Mouse (Mus musculus) frontal cortex, adult (tissue): ENCODE measurements around the gene Ei24.

Source experiments
- ATAC-seq: cut with Nextera tagmentation; 2 replicates; pipeline ENCODE4 v1.9.2; 2017; ENCODE audit warnings: mild to moderate bottlenecking, moderate library complexity, mixed read lengths; ENCODE audit not compliant: low TSS enrichment

Ei24 gene

DNA sequence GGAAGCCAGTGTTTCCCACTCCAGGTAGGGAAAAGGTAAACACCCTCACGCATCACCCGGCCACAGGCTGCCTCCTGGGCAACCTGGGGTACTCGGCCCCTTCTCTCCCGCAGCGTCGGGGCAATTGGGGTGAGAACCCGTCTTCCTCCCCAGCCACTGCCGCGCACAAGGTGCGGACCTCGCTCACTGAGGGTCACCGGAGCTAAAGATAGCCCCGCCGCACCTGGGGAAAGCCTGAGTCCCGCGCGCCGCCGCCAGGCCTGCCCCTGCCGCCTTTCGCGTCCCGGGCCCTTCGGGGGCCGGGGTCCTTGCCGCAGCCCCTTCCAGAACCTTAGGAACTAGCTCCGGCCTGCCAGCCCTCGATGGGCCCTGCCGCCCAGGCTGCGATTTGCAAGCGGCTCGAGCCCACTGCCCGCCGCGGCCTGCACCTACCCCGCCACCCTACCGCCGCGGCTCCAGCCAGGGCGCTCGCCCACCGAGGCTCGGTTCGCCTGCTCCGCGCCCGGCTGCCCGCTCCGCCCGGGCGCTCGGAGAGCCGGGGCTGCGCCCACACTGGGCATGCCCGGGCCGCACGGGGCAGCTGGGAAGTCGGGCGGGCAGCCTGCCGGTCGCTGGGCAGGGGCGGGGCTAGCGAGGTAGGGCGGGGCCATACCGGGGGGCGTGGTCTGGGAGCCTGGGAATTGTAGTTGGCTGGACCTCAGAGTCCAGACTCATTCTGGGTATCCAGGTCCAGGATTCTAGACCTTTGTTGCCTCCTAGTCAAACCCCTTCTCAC is at the start of gene Ei24:
Gene Ei24 (minus strand): TSS at position 613 of the 775 bp plus-strand sequence.
- ATAC-seq = peak; percentile 97

DNA sequence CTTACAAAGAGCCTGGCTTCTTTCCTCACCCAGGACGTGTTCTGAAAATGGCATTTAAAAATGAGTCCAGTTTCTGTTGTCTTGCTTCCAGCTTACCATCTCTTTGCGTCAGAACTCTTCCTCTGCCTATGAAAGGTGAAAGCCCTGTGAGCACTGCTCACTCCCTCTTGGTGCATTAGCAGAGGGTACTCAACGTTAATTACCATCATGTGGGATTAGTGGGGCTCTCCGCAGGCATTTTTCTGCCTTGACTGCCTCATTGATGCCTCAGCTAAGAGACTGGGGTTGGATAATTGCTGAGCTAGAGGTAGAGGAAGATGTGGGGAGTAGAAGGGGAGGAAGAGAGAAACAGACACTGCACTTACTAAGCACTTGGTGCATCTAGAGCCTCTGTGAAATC is 49.2 kb upstream of the Ei24 start:
- ATAC-seq = no peak

DNA sequence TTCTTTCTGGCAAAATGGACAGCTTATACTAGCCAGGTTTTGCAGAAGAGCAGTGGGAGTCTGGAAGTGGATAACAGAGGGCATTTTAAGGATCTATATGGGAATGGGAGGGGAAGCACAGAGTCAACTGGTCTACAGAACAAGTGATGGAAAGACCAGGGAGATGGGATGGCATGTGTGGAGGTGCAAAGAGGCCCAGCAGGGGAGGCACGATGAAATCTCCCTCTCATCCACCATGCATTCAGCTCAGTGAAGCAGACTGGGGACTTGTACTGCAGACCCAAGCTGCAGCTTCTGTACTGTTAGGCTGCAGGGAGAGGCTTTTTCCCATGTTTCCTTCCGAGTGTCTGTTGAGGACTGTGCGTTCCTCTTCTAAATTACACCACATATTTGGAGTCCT is 36.7 kb upstream of the Ei24 start:
- ATAC-seq = peak; percentile 24; the same call in 1 of the 2 replicates

DNA sequence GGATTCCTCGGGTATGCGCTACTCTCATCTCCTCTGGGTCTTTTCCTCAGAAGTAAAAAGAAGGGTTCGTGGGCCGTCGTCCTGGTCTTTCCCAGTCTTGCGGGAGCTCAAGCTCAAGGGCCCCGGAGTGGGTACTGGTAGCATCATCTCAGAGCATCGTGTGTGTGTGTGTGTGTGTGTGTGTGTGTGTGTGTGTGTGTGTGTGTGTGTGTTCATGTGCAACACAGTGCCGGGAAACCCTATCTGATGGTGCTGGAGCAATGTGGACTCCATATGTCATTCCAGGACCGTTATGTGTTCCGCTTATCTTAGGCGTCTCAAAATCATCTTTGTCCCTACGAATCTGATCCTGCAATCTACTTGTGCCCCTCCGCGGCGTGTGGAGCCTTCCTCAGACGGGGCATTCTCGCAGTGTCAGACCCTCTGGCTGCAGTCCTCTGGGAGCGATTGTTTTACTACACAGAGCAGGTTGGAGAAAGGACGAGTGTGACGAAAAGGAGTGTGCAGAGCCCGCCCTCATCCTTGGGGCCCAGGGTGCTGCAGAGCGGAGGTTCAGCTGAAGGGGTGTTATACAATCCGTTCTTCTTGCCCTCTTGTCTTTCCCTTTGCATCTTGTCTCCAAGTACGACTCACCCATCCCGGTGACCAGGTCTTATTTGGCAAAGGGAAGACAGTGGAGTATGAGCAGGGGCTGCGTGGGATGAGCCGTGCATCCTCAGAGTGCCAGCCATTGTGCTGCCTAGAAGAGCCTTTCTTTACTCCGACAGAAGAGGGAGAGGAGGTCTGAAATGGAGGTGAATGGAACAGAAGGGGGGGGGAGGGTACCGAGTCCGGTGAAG is 36.1 kb upstream of the Ei24 start:
- ATAC-seq = peak; percentile 75

DNA sequence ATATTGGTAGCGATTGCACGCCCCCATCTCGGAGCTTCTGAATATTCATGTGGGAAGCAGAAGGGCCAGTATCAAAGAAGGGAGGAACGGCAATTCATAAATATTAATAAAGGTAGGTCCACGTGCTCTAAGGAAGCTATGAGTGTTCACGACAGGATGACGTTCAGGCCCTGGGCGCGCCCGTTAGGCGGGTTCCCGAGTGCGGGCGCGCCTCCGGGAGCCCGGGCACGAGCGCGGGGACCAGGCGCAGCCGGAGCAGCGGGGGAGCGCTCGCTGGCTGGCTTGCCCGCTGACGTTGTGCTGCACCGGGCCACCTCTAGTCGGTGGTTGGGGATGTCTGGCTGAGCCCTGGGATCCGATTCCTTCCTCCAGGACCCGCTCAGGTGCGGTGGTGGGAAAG is 35.3 kb upstream of the Ei24 start:
- peak; percentile 84 for ATAC-seq

DNA sequence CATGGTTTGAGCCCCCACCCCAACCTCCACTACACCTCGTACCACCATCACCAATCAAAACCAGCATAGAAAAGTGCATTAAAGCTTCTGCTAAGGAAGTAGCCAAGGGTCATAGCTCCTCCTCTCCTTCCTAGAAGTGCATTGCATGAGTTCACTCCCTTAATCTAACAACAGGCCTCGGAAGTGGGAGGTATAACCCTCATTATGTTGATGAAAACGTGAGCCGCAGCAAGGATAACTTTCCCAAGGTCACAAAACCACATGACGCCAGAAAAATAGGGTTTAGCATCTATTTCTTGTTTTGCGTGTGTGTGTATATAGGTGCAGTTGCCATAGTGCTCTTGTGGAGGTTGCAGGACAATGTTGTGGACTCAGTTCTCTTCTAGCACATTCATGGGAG is 34.2 kb upstream of the Ei24 start:
- no peak for ATAC-seq

DNA sequence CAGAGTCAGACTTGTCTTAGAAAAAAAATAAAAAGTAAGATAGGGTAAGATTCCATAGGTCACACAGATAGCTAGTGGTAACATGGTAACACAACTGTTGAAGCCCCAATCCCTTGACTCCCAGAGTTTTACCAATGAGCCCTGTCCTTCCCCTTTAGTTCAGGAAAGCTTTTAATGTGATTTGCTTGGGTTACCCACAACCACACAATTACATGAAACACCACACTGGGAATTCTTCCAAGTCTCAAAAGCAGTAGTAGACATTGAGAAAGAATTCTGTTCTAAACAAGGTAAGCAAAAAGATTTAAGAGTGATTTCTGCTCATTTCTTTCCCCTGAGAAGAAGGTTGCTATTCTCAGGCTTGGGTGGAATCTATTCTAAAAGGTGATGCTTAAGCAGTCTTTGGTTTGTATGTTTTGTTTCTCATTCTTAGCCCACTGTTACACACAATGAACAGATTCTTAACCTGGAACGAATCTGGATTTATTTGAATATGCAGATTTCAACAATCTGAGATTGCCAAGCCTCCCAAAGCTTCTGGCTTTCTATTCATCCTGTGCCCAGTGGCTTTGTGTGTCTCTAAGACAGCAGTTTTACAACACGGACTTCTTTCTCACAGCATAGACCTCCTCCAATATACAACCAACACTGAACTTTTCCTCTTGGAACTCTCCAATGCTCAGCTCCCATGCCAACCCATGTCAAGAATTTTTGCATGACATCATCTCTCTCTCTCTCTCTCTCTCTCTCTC is 29.6 kb upstream of the Ei24 start:
- peak; percentile 48 for ATAC-seq

DNA sequence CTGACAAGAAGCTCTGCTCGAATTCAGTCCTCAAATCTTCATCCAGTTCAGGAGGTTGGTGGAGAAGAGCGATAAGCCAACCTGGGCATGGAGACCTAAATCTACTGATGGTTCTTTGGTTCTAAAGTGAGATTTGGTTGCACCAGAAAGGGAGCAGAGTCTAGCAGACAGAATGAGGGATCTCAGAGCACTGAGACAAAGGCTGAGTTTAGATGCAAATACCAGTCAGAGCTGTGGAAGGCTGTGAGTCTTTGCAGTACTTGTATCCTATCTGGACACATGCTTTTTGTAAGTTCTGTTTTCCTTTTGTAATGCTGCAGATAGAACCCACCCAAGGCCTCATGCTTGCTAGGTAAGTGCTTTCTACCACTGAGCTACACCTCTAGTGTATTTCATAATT is 24.8 kb upstream of the Ei24 start:
- ATAC-seq = peak; percentile 80

DNA sequence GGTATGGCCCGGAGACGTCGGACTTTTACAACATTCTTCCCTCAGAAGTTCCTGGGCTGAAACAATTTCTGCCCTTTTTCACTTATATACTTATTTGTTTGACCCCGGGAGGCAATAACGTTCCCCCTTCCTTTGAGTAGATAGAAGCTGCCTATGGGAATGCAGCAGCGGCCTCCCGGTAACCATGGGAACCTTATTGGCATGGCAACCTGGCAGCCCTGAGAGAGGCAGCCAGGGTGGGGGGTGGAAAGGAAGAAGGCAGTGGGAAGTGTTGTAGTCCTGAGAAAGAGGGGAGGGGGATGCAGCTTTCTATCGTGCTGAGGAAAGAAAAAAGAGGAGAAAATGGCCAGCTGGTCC is 24.4 kb upstream of the Ei24 start, which contains the start of gene Fez1:
Gene Fez1 (plus strand): TSS at position 221 of the 357 bp plus-strand sequence.
- peak; percentile 99 for ATAC-seq

DNA sequence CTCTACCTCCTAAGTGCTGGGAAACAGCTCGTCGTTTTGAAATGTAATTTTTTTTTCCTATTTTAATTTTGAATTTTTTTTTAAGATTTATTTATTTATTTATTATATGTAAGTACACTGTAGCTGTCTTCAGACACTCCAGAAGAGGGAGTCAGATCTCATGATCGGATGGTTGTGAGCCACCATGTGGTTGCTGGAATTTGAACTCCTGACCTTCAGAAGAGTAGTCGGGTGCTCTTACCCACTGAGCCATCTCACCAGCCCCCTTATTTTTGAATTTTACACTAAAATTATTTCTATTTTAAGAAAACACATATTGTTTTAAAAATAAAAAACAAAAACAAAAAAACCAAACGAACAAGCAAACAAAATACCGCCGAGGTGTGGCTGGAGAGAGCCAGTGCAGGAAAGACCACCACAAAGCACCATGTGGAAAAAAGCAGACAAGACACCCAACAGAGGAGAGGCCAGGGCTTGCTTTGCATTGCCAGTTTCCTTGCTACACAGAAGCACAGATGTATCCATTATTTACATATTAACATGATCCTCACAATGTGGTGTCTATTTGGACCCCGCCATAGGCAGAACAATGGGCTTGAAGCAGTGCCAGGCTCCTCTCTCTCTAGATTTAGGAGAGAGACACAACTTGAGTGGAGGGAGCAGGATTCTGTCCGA is 23.9 kb upstream of the Ei24 start:
- ATAC-seq = peak; percentile 30; the same call in 1 of the 2 replicates

DNA sequence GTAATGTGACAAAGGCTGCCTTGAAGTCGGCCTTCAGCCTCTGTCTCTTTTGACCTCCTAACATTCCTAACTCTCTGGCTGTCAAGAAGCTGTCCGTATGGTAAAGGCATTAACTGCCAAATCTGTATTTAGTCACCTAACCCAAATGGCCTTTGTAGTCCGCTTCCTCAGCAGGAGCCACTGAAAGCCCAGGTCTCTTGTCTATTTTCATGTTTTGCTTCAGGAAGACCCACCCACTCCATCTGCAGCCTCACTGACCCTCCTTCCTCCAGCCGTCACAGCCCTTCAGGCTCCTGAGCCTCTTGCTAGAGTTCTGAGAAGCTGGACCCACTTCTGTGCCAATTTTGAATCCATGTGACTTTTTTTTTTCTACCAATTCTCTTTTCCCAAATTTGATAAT is 21.7 kb upstream of the Ei24 start:
- ATAC-seq = no peak

DNA sequence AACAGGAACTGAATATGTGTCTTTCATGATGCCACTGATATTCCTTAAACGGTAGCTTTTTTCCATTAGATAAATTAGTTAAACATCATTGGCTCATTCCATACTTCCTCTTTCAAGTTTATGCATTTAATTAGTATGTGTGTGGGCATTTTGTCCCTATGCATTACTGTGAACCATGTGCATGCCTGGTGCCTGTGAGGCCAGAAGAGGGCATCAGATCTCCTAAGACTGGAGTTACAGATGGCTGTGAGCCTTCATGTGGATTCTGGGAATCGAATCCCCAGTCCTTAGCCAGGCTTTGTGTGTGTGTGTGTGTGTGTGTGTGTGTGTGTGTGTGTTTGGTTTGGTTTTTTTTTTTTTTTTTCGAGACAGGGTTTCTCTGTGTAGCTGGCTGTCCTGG is 17.3 kb upstream of the Ei24 start:
- no peak for ATAC-seq

DNA sequence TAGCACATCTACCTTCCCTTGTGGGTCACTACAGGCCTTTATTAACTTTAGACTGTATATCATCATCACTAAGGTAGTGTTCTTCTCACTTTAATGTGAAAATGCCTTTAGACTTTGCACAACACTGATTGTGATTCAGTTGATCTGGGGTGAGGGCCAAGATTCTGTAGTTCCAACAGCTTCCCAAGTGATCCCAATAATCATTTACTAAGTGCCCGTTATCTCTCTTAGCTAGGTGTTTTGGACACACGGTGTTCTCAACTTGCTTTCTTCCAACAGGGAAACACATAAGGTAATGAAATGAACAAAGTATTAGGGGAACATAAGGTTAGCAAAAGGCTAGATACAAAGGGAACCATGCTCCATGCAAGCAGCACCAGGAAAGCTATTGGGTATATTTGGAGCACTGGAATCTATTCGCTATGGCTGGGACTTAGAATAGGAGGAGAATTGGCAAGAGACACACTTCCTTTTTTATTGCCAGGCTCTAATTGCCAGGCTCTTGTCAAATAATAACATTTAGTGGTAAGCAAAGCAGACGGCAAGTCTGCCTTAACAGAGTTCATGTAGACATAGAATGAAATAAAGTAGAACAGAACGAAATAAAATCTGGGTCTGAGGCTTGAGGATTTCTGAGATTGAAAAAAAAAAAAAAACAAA is 11.1 kb upstream of the Ei24 start:
- no peak for ATAC-seq

DNA sequence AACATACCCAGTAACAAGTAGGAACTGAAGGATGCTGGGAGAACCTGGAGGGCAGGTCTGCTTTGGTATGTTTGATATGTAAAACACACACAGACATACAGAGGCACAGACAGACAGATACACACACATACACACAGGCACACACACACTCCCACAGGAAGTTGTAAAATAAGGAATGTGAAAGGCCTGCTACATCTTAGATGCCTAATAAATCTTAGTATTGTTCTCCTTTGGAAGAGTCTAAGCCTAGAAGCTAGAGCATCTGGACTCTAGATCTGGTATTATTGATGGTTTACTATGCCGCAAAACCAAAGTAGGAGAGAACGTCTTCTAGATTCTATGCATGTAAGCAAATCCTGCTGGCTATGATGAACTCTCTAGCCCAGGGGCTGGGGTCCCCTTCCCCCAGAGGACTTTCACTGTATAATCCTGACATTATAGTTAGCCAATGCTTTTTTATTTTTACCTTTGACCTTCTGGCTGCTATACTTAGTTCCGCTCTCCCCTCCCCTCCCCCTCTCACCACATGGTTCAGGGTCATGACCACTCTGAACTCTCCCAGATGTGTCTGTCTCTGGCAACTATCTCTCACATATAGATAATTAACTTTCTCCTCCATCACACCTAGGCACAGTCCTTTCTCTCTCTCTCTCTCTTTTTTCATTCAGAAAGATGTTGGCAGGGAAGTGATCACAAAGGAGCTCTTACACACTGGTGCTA is 8.2 kb upstream of the Ei24 start:
- ATAC-seq = no peak

DNA sequence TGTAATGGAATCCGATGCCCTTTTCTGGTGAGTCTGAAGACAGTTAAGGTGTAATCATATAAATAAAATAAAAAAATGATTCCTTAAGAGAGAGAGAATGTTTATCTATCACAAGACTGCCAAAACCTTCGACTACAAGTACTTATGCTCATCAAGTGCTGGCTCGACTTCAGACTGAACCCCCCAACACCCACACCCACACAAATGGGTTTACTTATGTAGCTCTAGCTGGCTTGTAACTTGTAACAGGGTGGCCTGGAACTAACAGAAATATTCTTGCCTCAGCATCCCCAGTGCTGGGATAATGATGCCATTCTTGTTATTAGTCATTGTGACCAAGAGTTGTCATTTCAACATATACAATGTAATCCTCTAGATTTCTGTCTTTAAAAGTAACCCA is 6.7 kb upstream of the Ei24 start:
- no peak for ATAC-seq

DNA sequence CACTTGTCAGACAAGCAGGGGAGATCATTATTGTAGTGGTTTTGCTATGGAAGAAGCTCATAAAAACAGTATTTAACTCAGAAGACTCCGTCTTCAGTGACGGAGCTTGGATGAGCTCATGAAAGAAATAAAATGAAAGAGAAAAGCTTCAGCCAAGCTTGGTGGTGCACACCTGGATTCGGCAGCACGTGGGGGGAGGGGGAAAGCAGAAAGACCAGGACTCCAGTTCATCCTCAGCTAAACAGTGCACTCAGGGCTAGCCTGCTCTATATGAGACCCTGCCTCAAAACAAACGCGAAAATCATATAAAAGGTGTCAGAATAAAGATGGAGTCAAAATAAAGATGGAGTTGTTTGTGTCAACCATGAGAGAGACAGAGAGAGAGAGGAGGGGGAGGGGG is 6.2 kb upstream of the Ei24 start:
- no peak for ATAC-seq

DNA sequence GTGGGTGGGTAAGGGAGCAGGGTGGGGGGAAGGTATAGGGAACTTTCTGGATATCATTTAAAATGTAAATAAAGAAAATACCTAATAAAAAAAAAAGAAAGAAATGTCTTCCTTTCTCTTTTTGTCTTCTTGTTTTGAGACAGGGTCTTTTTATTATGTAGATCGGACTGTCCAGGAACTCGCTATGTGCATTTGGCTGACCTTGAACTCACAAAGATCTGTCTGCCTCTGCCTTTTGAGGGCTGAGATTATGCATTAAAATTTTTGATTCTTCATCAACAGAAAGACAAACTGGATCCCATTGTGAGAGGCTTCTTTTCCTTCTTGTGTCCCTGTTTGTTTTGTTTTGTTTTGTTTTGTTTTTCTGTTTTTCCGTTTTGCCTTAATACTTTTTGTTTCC is 5.8 kb upstream of the Ei24 start:
- ATAC-seq = no peak

DNA sequence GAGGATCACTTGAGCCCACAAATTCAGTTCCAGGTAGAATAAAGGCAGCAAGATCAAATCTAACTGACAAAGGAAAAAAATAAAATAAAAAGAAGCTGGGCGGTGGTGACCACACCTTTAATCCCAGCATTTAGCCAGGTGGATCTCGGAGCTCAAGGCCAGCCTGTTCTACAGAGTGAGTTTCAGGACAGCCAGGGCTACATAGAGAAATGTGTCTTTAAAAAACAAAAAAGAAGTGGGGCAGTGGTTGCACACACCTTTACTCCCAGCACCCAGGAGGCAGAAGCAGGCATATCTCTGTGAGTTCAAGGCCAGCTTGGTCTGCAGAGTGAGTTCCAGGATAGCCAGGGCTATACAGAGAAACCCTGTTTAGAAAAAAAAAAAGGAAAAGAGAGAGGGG is 4.8 kb upstream of the Ei24 start:
- no peak for ATAC-seq

DNA sequence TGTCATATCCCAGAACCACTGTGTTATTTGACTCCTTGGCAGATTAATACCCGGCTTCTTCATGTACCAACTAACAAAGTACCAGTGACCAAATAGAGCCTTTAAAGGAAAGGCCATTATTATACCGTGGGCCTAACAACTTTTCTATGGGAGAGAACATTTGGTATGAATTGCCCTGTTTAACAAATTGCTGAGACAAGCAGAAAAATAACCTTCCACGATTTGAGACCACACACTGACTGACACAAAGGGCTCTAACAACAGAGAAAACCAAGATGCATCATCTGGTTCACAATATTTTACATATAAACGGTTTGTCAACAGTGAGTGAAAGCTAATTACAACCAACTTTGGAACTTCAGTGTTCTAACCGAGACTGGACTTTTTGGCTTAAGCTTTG is 969 bp downstream of the Ei24 start:
- no peak for ATAC-seq

DNA sequence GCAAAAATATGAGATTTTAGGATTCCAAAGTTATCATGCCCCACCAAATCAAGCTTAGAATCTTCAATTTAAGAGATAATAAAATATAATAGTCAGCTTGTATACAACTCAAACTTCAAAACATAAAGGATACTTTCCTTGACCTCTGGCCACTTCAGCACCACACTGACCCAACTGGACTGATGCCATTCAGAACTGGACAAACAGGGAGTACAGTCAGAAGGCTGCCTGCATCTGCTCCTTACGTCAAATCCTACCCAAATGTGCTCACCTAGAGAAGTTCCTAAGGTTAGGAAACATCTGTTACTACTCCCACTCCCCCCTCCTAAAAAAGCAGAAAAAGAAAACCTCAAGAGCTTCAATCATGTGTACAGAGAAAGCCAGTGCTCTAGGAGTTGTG is 1.6 kb downstream of the Ei24 start:
- ATAC-seq = no peak

DNA sequence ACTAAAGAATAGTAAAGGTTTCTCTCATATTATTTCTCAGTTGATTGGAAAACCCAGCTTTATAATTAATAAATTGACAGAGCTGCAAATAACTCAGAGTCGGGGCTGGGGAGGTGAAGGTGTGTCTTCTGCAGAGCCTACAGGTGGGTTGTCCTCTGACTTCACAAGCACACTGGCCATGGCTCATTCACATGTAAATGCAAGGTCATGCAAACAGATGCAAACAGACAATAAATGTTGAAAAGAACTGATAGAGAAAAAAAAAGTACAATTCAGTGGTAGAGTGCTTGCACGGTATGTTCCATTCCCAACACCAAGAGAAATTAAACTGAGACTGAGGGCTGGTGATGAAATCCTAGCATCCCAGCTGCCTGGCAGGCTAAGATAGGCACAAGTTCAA is 2.7 kb downstream of the Ei24 start:
- ATAC-seq = no peak
